Mouse (Mus musculus): ENCODE data around the gene Crybb1. TPM values are rescaled to one million over a fixed set of nuclear protein-coding genes. Genes with fewer than 3 reads are reported as not detected.

Crybb1 gene
- polyA plus RNA-seq, 1 experiment: 0.46 TPM

GRCm38 (mm10) chr5:112293800-112294199, 38.2 kb downstream of the Crybb1 start:
- Histone ChIP-seq H3K36me3 (ENCODE audit: control insufficient read depth, insufficient read depth, low read length) (no peaks in the 10 kb centered on the region), H3K27ac (ENCODE audit: insufficient read depth, low read length) (no peak overlapping the region), H3K4me3 (ENCODE audit: extremely low read depth, insufficient read depth, insufficient read length) (no peak overlapping the region), H3K27me3 (ENCODE audit: control insufficient read depth, insufficient read depth, low read length) (no peaks in the 10 kb centered on the region), H3K4me1 (ENCODE audit: control insufficient read depth, insufficient read depth, insufficient read length) (peaks cover 55% of the 10 kb centered on the region)
- WGBS: 84% methylated on average over 2 of the region's 2 CpGs
- no peak for TF ChIP-seq POLR2A (IDR thresholded peaks at IDR 0.05; ENCODE audit: low read depth, low read length)
- TF ChIP-seq CTCF (IDR thresholded peaks at IDR 0.05; ENCODE audit: extremely low read depth, insufficient read depth, insufficient read length, insufficient replicate concordance): no peak
- no peak for DNase-seq (ENCODE audit: low read depth in 1 of 2, low spot score in 2 of 2)

- TF ChIP-seq POLR2A (IDR thresholded peaks at IDR 0.05; ENCODE audit: low read depth, low read length): no peak
- no peak for TF ChIP-seq CTCF (IDR thresholded peaks at IDR 0.05; ENCODE audit: extremely low read depth, insufficient read depth, insufficient read length, insufficient replicate concordance)
- 89% methylated on average over 4 of the region's 4 CpGs for WGBS
- H3K4me1 ChIP-seq (ENCODE audit: control insufficient read depth, insufficient read depth, insufficient read length): peaks cover 62% of the 10 kb centered on the region
- H3K4me3 ChIP-seq (ENCODE audit: extremely low read depth, insufficient read depth, insufficient read length): no peak overlapping the region
- H3K27me3 ChIP-seq (ENCODE audit: control insufficient read depth, insufficient read depth, low read length): no peaks in the 10 kb centered on the region
- H3K36me3 ChIP-seq (ENCODE audit: control insufficient read depth, insufficient read depth, low read length): no peaks in the 10 kb centered on the region
- DNase-seq (ENCODE audit: low read depth in 1 of 2, low spot score in 2 of 2): no peak
- H3K27ac ChIP-seq (ENCODE audit: insufficient read depth, low read length): no peak overlapping the region
Measured at GRCm38 (mm10) chr5:112294696-112295095, 39.1 kb downstream of the Crybb1 start.

DNA sequence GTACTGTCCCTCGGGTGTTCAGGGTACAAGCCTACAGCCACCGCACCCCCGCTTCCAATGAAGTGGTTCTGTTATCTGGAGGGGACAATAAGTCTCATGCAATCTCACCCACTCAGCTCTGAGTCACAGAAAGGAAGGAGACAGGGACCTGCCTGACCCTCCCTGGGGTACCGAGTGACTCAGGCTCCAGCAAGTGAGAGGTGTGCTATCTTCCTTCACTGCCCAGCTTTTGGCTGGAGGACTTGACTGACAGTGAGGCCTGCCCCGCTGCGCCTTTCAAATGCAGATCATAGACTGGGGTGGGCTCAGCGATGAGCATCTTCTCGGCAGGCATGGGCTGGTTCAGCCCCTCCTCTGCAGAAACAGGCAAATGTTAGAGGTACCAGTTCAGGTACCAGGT, 39.5 kb downstream of the Crybb1 start:
- 76% methylated on average over 8 of the region's 8 CpGs for WGBS
- Histone ChIP-seq H3K27me3 (ENCODE audit: control insufficient read depth, insufficient read depth, low read length) (no peaks in the 10 kb centered on the region), H3K27ac (ENCODE audit: insufficient read depth, low read length) (no peak overlapping the region), H3K4me3 (ENCODE audit: extremely low read depth, insufficient read depth, insufficient read length) (no peak overlapping the region), H3K4me1 (ENCODE audit: control insufficient read depth, insufficient read depth, insufficient read length) (peaks cover 66% of the 10 kb centered on the region), H3K36me3 (ENCODE audit: control insufficient read depth, insufficient read depth, low read length) (no peaks in the 10 kb centered on the region)
- DNase-seq (ENCODE audit: low read depth in 1 of 2, low spot score in 2 of 2): no peak
- TF ChIP-seq CTCF (IDR thresholded peaks at IDR 0.05; ENCODE audit: extremely low read depth, insufficient read depth, insufficient read length, insufficient replicate concordance): no peak
- no peak for TF ChIP-seq POLR2A (IDR thresholded peaks at IDR 0.05; ENCODE audit: low read depth, low read length)

GRCm38 (mm10) chr5:112295564-112295963, 39.9 kb downstream of the Crybb1 start:
- WGBS: 86% methylated on average over 8 of the region's 8 CpGs
- H3K4me1 ChIP-seq (ENCODE audit: control insufficient read depth, insufficient read depth, insufficient read length): peaks cover 68% of the 10 kb centered on the region
- H3K4me3 ChIP-seq (ENCODE audit: extremely low read depth, insufficient read depth, insufficient read length): no peak overlapping the region
- H3K27me3 ChIP-seq (ENCODE audit: control insufficient read depth, insufficient read depth, low read length): no peaks in the 10 kb centered on the region
- TF ChIP-seq POLR2A (IDR thresholded peaks at IDR 0.05; ENCODE audit: low read depth, low read length) (no peak), CTCF (IDR thresholded peaks at IDR 0.05; ENCODE audit: extremely low read depth, insufficient read depth, insufficient read length, insufficient replicate concordance) (no peak)
- no peak for DNase-seq (ENCODE audit: low read depth in 1 of 2, low spot score in 2 of 2)
- no peaks in the 10 kb centered on the region for H3K36me3 ChIP-seq (ENCODE audit: control insufficient read depth, insufficient read depth, low read length)
- no peak overlapping the region for H3K27ac ChIP-seq (ENCODE audit: insufficient read depth, low read length)

GRCm38 (mm10) chr5:112296404-112297181, 41.0 kb downstream of the Crybb1 start:
- H3K4me3 ChIP-seq (ENCODE audit: extremely low read depth, insufficient read depth, insufficient read length): no peak overlapping the region
- H3K27me3 ChIP-seq (ENCODE audit: control insufficient read depth, insufficient read depth, low read length): no peaks in the 10 kb centered on the region

GRCm38 (mm10) chr5:112297257-112297656, 41.6 kb downstream of the Crybb1 start:
- H3K4me3 ChIP-seq (ENCODE audit: extremely low read depth, insufficient read depth, insufficient read length): no peak overlapping the region
- H3K27me3 ChIP-seq (ENCODE audit: control insufficient read depth, insufficient read depth, low read length): no peaks in the 10 kb centered on the region
- TF ChIP-seq POLR2A (IDR thresholded peaks at IDR 0.05; ENCODE audit: low read depth, low read length): no peak
- TF ChIP-seq CTCF (IDR thresholded peaks at IDR 0.05; ENCODE audit: extremely low read depth, insufficient read depth, insufficient read length, insufficient replicate concordance): no peak
- H3K36me3 ChIP-seq (ENCODE audit: control insufficient read depth, insufficient read depth, low read length): no peaks in the 10 kb centered on the region
- DNase-seq (ENCODE audit: low read depth in 1 of 2, low spot score in 2 of 2): peak in 1 of 2 experiments; percentile 51
- WGBS: 15% methylated on average over 2 of the region's 2 CpGs
- H3K27ac ChIP-seq (ENCODE audit: insufficient read depth, low read length): peak overlapping the region; percentile 65
- H3K4me1 ChIP-seq (ENCODE audit: control insufficient read depth, insufficient read depth, insufficient read length): peaks cover 59% of the 10 kb centered on the region

More at GRCm38 (mm10) chr5:112296404-112297181, 41.0 kb downstream of the Crybb1 start:
- TF ChIP-seq POLR2A (IDR thresholded peaks at IDR 0.05; ENCODE audit: low read depth, low read length): no peak
- TF ChIP-seq CTCF (IDR thresholded peaks at IDR 0.05; ENCODE audit: extremely low read depth, insufficient read depth, insufficient read length, insufficient replicate concordance): no peak
- no peak for DNase-seq (ENCODE audit: low read depth in 1 of 2, low spot score in 2 of 2)
- Histone ChIP-seq H3K27ac (ENCODE audit: insufficient read depth, low read length) (peak overlapping the region; percentile 65), H3K36me3 (ENCODE audit: control insufficient read depth, insufficient read depth, low read length) (no peaks in the 10 kb centered on the region), H3K4me1 (ENCODE audit: control insufficient read depth, insufficient read depth, insufficient read length) (peaks cover 65% of the 10 kb centered on the region)
- 37% methylated on average over 6 of the region's 6 CpGs for WGBS
